Mouse (Mus musculus) spleen, adult 2 months (tissue): ENCODE data around the gene Guca1a.

ENCODE experiments used
- CTCF ChIP-seq: fragments of 200-500 bp; IDR thresholded peaks from 2 replicates; pipeline ENCODE4 v1.5.1; 2011; ENCODE audit warnings: mild to moderate bottlenecking, inconsistent platforms; ENCODE audit not compliant: insufficient read depth, insufficient read length, insufficient replicate concordance; ENCODE audit errors: extremely low read depth
- POLR2A ChIP-seq: fragments of 200-500 bp; IDR thresholded peaks from 2 replicates; pipeline ENCODE4 v1.6.1; 2011; ENCODE audit warnings: low read depth, low read length, inconsistent platforms

DNA sequence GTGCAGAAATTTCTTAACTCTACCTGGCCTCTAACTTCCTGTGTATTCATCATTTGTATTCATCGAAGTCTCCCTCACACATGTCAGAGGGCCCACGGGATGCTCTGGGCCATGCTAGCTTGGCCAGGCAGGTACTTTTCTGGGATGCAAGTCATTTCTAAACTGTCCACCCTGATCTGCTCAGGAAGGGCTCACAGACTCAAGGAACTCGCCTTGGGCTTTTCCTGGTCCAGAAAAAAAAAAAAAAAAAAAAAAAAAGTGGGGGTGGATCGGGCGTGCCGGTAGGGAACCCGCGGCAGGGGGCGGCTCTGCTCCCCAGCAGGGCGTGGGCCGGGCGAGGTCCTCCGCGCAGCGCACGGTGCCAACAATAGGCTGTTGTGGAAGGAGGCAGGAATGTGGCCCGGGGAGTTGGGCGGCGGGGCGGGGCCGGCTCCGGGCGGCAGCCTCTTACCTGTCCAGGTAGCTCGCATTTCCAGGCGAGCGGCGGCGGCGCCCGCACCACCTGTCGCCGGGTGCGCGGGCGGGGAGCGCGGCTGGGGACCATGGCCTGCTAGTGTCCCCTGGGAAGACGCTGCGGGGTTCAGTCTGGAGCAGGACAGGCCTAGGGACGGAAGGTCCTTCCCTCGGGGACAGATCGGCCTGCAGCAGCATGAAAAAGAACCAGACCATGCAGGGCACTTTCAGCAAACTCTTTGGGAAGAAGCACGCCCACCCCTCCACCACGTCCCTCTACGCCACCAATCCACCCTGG, 35.9 kb upstream of the Guca1a start, which contains the start of gene AI661453:
- TF ChIP-seq POLR2A, result no peak
- no peak for TF ChIP-seq CTCF
